Mouse (Mus musculus) CH12.LX (cell line): ENCODE measurements around the gene Krt73.

Experiments used
- CTCF ChIP-seq, 2 experiments: IDR thresholded peaks in 1 of 2; conservative IDR thresholded peaks in 1 of 2; 2 replicates each; pipeline ENCODE4 v1.5.1; 2011 to 2012; ENCODE audit warnings: low read depth in 2 of 2, low read length in 2 of 2, improper control_type of control experiment in 1 of 2, inconsistent platforms in 1 of 2, mild to moderate bottlenecking in 1 of 2, moderate library complexity in 1 of 2
- E2F4 ChIP-seq: IDR thresholded peaks from 2 replicates; pipeline ENCODE4 v1.6.1; 2011; ENCODE audit warnings: low read depth, low read length, improper control_type of control experiment; ENCODE audit not compliant: insufficient replicate concordance
- ELF1 ChIP-seq: IDR thresholded peaks from 2 replicates; pipeline ENCODE4 v1.6.1; 2014; ENCODE audit warnings: low read depth, mild to moderate bottlenecking, inconsistent platforms, low read length, improper control_type of control experiment
- EP300 ChIP-seq: IDR thresholded peaks from 2 replicates; pipeline ENCODE4 v1.6.1; 2011; ENCODE audit warnings: low read length, improper control_type of control experiment
- MAX ChIP-seq: IDR thresholded peaks from 2 replicates; pipeline ENCODE4 v1.6.1; 2011; ENCODE audit warnings: low read length, improper control_type of control experiment
- MAZ ChIP-seq: IDR thresholded peaks from 2 replicates; pipeline ENCODE4 v1.6.1; 2012; ENCODE audit warnings: low read depth, mild to moderate bottlenecking, inconsistent platforms, low read length, improper control_type of control experiment, moderate library complexity
- MYC ChIP-seq: IDR thresholded peaks from 2 replicates; pipeline ENCODE4 v1.6.1; 2011; ENCODE audit warnings: low read depth, mild to moderate bottlenecking, improper control_type of control experiment, low read length
- RAD21 ChIP-seq: IDR thresholded peaks from 2 replicates; pipeline ENCODE4 v1.6.1; 2011; ENCODE audit warnings: low read depth, mild to moderate bottlenecking, low read length, improper control_type of control experiment, moderate library complexity
- RCOR1 ChIP-seq: conservative IDR thresholded peaks from 2 replicates; pipeline ENCODE4 v1.6.1; 2012; ENCODE audit warnings: low read depth, mild to moderate bottlenecking, inconsistent platforms, low read length, improper control_type of control experiment
- SIN3A ChIP-seq: IDR thresholded peaks from 2 replicates; pipeline ENCODE4 v1.6.1; 2012; ENCODE audit warnings: low read length, improper control_type of control experiment, inconsistent platforms
- TBP ChIP-seq: conservative IDR thresholded peaks from 2 replicates; pipeline ENCODE4 v1.6.1; 2011; ENCODE audit warnings: low read depth, low read length, improper control_type of control experiment
- ZKSCAN1 ChIP-seq: IDR thresholded peaks from 2 replicates; pipeline ENCODE4 v1.6.1; 2012; ENCODE audit warnings: low read depth, inconsistent platforms, low read length, improper control_type of control experiment, borderline replicate concordance
- ZNF384 ChIP-seq: IDR thresholded peaks from 2 replicates; pipeline ENCODE4 v1.6.1; 2012; ENCODE audit warnings: low read depth, low read length, improper control_type of control experiment, inconsistent platforms

GRCm38 (mm10) chr15:101772711-101773081 lies 29.4 kb downstream of the Krt73 start:
- TF ChIP-seq EP300 (no peak), MAX (no peak), RCOR1 (no peak), RAD21 (peak; percentile 84), ZKSCAN1 (no peak), ZNF384 (no peak), E2F4 (no peak), MYC (0 out of 2 replicates have a peak, but pooled peaks have one; percentile 17), ELF1 (no peak), CTCF (conservative IDR thresholded peaks at IDR 0.05 in 1 of 2, IDR thresholded peaks at IDR 0.05 in 1 of 2; ENCODE audit: low read depth in 2 of 2, low read length in 2 of 2) (peak; percentile 93 to 94), MAZ (no peak), SIN3A (no peak), TBP (no peak)
